Mouse (Mus musculus) lung, embryonic 14.5 days (tissue): ENCODE measurements around the gene Lrch4. TPM values are rescaled to one million over a fixed set of nuclear protein-coding genes. Genes with fewer than 3 reads are reported as not detected.
A peak's percentile ranks its signal among the peaks of the same experiment; 100 is the strongest.

Experiments used
- ATAC-seq: fragments of 200-750 bp; cut with Nextera tagmentation; 2 replicates; pipeline ENCODE4 v1.8.0; 2017; ENCODE audit warnings: mild to moderate bottlenecking, moderate TSS enrichment, moderate library complexity; ENCODE audit not compliant: insufficient read depth
- DNase-seq: peaks from one replicate; pipeline ENCODE4 v3.0.0-alpha.2; 2015
- H3K27ac ChIP-seq: fragments of 300-500 bp; sonication (generic); 2 replicates; pipeline ENCODE4 v1.5.1; 2014; ENCODE audit warnings: low read depth, mild to moderate bottlenecking, moderate library complexity
- H3K27me3 ChIP-seq: fragments of 300-500 bp; sonication (generic); 2 replicates; pipeline ENCODE4 v1.6.1; 2014; ENCODE audit warnings: low read length, control low read depth; ENCODE audit not compliant: insufficient read depth
- H3K36me3 ChIP-seq: fragments of 300-500 bp; sonication (generic); 2 replicates; pipeline ENCODE4 v1.6.1; 2014; ENCODE audit warnings: control low read depth; ENCODE audit not compliant: insufficient read depth
- H3K4me1 ChIP-seq: fragments of 300-500 bp; sonication (generic); 2 replicates; pipeline ENCODE4 v1.6.1; 2014; ENCODE audit warnings: antibody characterized with exemption, control low read depth; ENCODE audit not compliant: insufficient read depth
- H3K4me2 ChIP-seq: fragments of 300-500 bp; sonication (generic); 2 replicates; pipeline ENCODE4 v1.6.1; 2014; ENCODE audit warnings: mild to moderate bottlenecking
- H3K4me3 ChIP-seq: fragments of 300-500 bp; sonication (generic); 2 replicates; pipeline ENCODE4 v1.5.1; 2014; ENCODE audit warnings: low read depth, low read length
- H3K9ac ChIP-seq: fragments of 300-500 bp; sonication (generic); 2 replicates; pipeline ENCODE4 v1.6.1; 2014
- H3K9me3 ChIP-seq: fragments of 300-500 bp; sonication (generic); 2 replicates; pipeline ENCODE4 v1.6.1; 2016; ENCODE audit warnings: low read depth, low read length, control low read depth
- CTCF ChIP-seq: IDR thresholded peaks from 2 replicates; pipeline ENCODE4 v1.5.1; 2016; ENCODE audit warnings: antibody characterized with exemption, low read depth
- WGBS: fragments of 180-500 bp; shearing (Covaris S2); extraction: QIAGEN DNeasy Blood & Tissue Kit; methylation state at CpG from one replicate; pipeline ENCODE4 v1.1.7; 2014; 5-methylcytosine and 5-hydroxymethylcytosine counted together
- polyA plus RNA-seq: library from polyadenylated mRNA; unstranded; fragments of >200 nt; fragmentation: Nextera tagmentation; extraction: Ambion mirVana; gene quantifications from 2 replicates; pipeline ENCODE4 v1.2.1, GENCODE M21; 2014

Lrch4 gene
- polyA plus RNA-seq, 1 experiment from 2014 or later = 40.5 TPM

- peak overlapping the region; percentile 94 for H3K4me3 ChIP-seq
- peaks cover 20% of the 10 kb centered on the region for H3K36me3 ChIP-seq
- DNase-seq (peak; percentile 45), ATAC-seq (no peak)
- TF ChIP-seq CTCF = no peak
- peaks cover 20% of the 10 kb centered on the region for H3K4me1 ChIP-seq
- no peaks in the 10 kb centered on the region for H3K27me3 ChIP-seq
- H3K27ac ChIP-seq = peak overlapping the region; percentile 97
- no peaks in the 10 kb centered on the region for H3K9me3 ChIP-seq
- peak overlapping the region; percentile 75 for H3K9ac ChIP-seq
- peak overlapping the region; percentile 90 for H3K4me2 ChIP-seq
- 16% methylated on average over 6 of the region's 6 CpGs for WGBS
Measured at GRCm38 (mm10) chr5:137629906-137630545, 1.1 kb downstream of the Lrch4 start.

GRCm38 (mm10) chr5:137630602-137631001, 1.7 kb downstream of the Lrch4 start:
- Histone ChIP-seq H3K4me3 (peak overlapping the region; percentile 94), H3K4me1 (peaks cover 20% of the 10 kb centered on the region), H3K4me2 (peak overlapping the region; percentile 90), H3K9ac (peak overlapping the region; percentile 75), H3K27ac (peak overlapping the region; percentile 68), H3K27me3 (no peaks in the 10 kb centered on the region), H3K9me3 (no peaks in the 10 kb centered on the region), H3K36me3 (peaks cover 26% of the 10 kb centered on the region)
- DNase-seq = peak; percentile 51
- ATAC-seq = no peak
- TF ChIP-seq CTCF = no peak
- WGBS = 17% methylated on average over 3 of the region's 3 CpGs

GRCm38 (mm10) chr5:137631171-137631570, 2.2 kb downstream of the Lrch4 start:
- 54% methylated on average over 9 of the region's 9 CpGs for WGBS

GRCm38 (mm10) chr5:137631591-137631990, 2.7 kb downstream of the Lrch4 start:
- no peak for TF ChIP-seq CTCF
- Histone ChIP-seq H3K4me3 (no peak overlapping the region), H3K4me2 (peak overlapping the region; percentile 90), H3K36me3 (peaks cover 35% of the 10 kb centered on the region), H3K4me1 (peaks cover 20% of the 10 kb centered on the region), H3K27ac (peak overlapping the region; percentile 68; the same call in 1 of the 2 replicates), H3K27me3 (no peaks in the 10 kb centered on the region), H3K9me3 (no peaks in the 10 kb centered on the region), H3K9ac (peak overlapping the region; percentile 75; the same call in 1 of the 2 replicates)
- ATAC-seq (no peak), DNase-seq (no peak)
- 48% methylated on average over 4 of the region's 4 CpGs for WGBS

More at GRCm38 (mm10) chr5:137631171-137631570, 2.2 kb downstream of the Lrch4 start:
- no peaks in the 10 kb centered on the region for H3K27me3 ChIP-seq
- peaks cover 31% of the 10 kb centered on the region for H3K36me3 ChIP-seq
- H3K4me1 ChIP-seq = peaks cover 20% of the 10 kb centered on the region
- no peaks in the 10 kb centered on the region for H3K9me3 ChIP-seq
- TF ChIP-seq CTCF = no peak
- H3K4me3 ChIP-seq = peak overlapping the region; percentile 94
- H3K27ac ChIP-seq = peak overlapping the region; percentile 68
- H3K4me2 ChIP-seq = peak overlapping the region; percentile 90
- peak overlapping the region; percentile 75 for H3K9ac ChIP-seq
- DNase-seq (no peak), ATAC-seq (no peak)

- Histone ChIP-seq H3K4me1 (peaks cover 20% of the 10 kb centered on the region), H3K9ac (no peak overlapping the region), H3K36me3 (peaks cover 54% of the 10 kb centered on the region), H3K27ac (no peak overlapping the region), H3K4me3 (no peak overlapping the region), H3K4me2 (no peak overlapping the region), H3K27me3 (no peaks in the 10 kb centered on the region), H3K9me3 (no peaks in the 10 kb centered on the region)
- no peak for TF ChIP-seq CTCF
- no peak for DNase-seq
- WGBS = 70% methylated on average over 12 of the region's 12 CpGs
- no peak for ATAC-seq
Measured at GRCm38 (mm10) chr5:137633397-137634084, 4.6 kb downstream of the Lrch4 start.

GRCm38 (mm10) chr5:137639472-137639871, 10.6 kb downstream of the Lrch4 start:
- DNase-seq (no peak), ATAC-seq (0 out of 2 replicates have a peak, but pooled peaks have one; percentile 14)
- Histone ChIP-seq H3K36me3 (peaks cover 81% of the 10 kb centered on the region), H3K4me3 (no peak overlapping the region), H3K27ac (no peak overlapping the region), H3K4me1 (no peaks in the 10 kb centered on the region), H3K9me3 (no peaks in the 10 kb centered on the region), H3K9ac (no peak overlapping the region), H3K4me2 (no peak overlapping the region), H3K27me3 (peaks cover 8% of the 10 kb centered on the region)
- 68% methylated on average over 7 of the region's 7 CpGs for WGBS
- TF ChIP-seq CTCF = no peak

GRCm38 (mm10) chr5:137641054-137641453, 12.1 kb downstream of the Lrch4 start, which contains the start of gene Sap25:
Gene Sap25 (plus strand): TSS chr5:137641334.
- ATAC-seq (no peak), DNase-seq (no peak)
- no peaks in the 10 kb centered on the region for H3K4me1 ChIP-seq
- H3K9ac ChIP-seq = no peak within 1 kb of the TSS
- H3K4me3 ChIP-seq = no peak within 1 kb of the TSS
- H3K27ac ChIP-seq = no peak within 1 kb of the TSS
- WGBS = 84% methylated on average over 19 of the region's 19 CpGs
- peak; percentile 54 for TF ChIP-seq CTCF
- no peak within 1 kb of the TSS for H3K4me2 ChIP-seq
- peaks cover 23% of the 10 kb centered on the region for H3K27me3 ChIP-seq
- peaks cover 69% of the 10 kb centered on the region for H3K36me3 ChIP-seq
- no peaks in the 10 kb centered on the region for H3K9me3 ChIP-seq
